Mouse (Mus musculus) kidney, postnatal 0 days (tissue): ENCODE results near the gene Abcc10. TPM values are rescaled to one million over a fixed set of nuclear protein-coding genes. Genes with fewer than 3 reads are reported as not detected.

Source experiments
- ATAC-seq: fragments of 200-750 bp; cut with Nextera tagmentation; replicated peaks from 2 replicates; pipeline ENCODE4 v1.8.0; 2017; ENCODE audit warnings: low read depth, moderate number of reproducible peaks, moderate TSS enrichment, moderate library complexity; ENCODE audit not compliant: low FRiP score
- DNase-seq: peaks from one replicate; pipeline ENCODE4 v3.0.0-alpha.2; 2016; ENCODE audit warnings: low spot score
- H3K27ac ChIP-seq: fragments of 300-500 bp; sonication (generic); 2 replicates; pipeline ENCODE4 v1.5.1; 2014; ENCODE audit warnings: mild to moderate bottlenecking
- H3K27me3 ChIP-seq: fragments of 300-500 bp; sonication (generic); 2 replicates; pipeline ENCODE4 v1.6.1; 2014; ENCODE audit warnings: low read length, mixed read lengths; ENCODE audit not compliant: insufficient read depth
- H3K36me3 ChIP-seq: fragments of 300-500 bp; sonication (generic); 2 replicates; pipeline ENCODE4 v1.6.1; 2014; ENCODE audit warnings: low read length, mixed read lengths; ENCODE audit not compliant: insufficient read depth
- H3K4me1 ChIP-seq: fragments of 300-500 bp; sonication (generic); replicated peaks from 2 replicates; pipeline ENCODE4 v1.6.1; 2014; ENCODE audit warnings: antibody characterized with exemption, low read length, mixed read lengths; ENCODE audit not compliant: insufficient read depth
- H3K4me2 ChIP-seq: fragments of 300-500 bp; sonication (generic); 2 replicates; pipeline ENCODE4 v1.6.1; 2014; ENCODE audit warnings: mild to moderate bottlenecking, low read length, moderate library complexity, mixed read lengths
- H3K4me3 ChIP-seq: fragments of 300-500 bp; sonication (generic); replicated peaks from 2 replicates; pipeline ENCODE4 v1.5.1; 2014; ENCODE audit warnings: low read depth, low read length
- H3K9ac ChIP-seq: fragments of 300-500 bp; sonication (generic); 2 replicates; pipeline ENCODE4 v1.6.1; 2014; ENCODE audit warnings: low read depth, low read length
- H3K9me3 ChIP-seq: fragments of 300-500 bp; sonication (generic); replicated peaks from 2 replicates; pipeline ENCODE4 v1.6.1; 2016; ENCODE audit warnings: low read length, inconsistent platforms, mixed read lengths
- CTCF ChIP-seq: IDR thresholded peaks from 2 replicates; pipeline ENCODE4 v1.5.1; 2016; ENCODE audit warnings: antibody characterized with exemption, low read depth, mild to moderate bottlenecking, moderate library complexity
- WGBS: fragments of 180-500 bp; shearing (Covaris S2); extraction: QIAGEN DNeasy Blood & Tissue Kit; methylation state at CpG from one replicate; pipeline ENCODE4 v1.1.7; 2014; 5-methylcytosine and 5-hydroxymethylcytosine counted together
- polyA plus RNA-seq: library from polyadenylated mRNA; unstranded; fragments of >200 nt; fragmentation: Nextera tagmentation; extraction: Ambion mirVana; gene quantifications from 2 replicates; pipeline ENCODE4 v1.2.1, GENCODE M21; 2015

Gene Abcc10
- polyA plus RNA-seq, 1 experiment from 2014 or later = 5.4 TPM

- H3K9me3 ChIP-seq = no peaks in the 10 kb centered on the region
- H3K27ac ChIP-seq = peak within 1 kb of the TSS; percentile 90
- TF ChIP-seq CTCF = no peak
- DNase-seq (peak; percentile 93), ATAC-seq (peak; percentile 96)
- peak within 1 kb of the TSS; percentile 61 for H3K4me3 ChIP-seq
- H3K9ac ChIP-seq = peak within 1 kb of the TSS; percentile 83
- H3K4me2 ChIP-seq = peak within 1 kb of the TSS; percentile 95
- H3K4me1 ChIP-seq = peaks cover 9% of the 10 kb centered on the region; the same call in 1 of the 2 replicates
- H3K36me3 ChIP-seq = 0 out of 2 replicates have a peak, but pooled peaks cover 4% of the 10 kb centered on the region
- under 1% methylated on average over 37 of the region's 37 CpGs for WGBS
- no peaks in the 10 kb centered on the region for H3K27me3 ChIP-seq
These were observed 45.5 kb downstream of the Abcc10 start, which contains the start of gene Tjap1 for GRCm38 (mm10) chr17:46282483-46283123. Gene Tjap1 (minus strand): TSS chr17:46283026.

DNA sequence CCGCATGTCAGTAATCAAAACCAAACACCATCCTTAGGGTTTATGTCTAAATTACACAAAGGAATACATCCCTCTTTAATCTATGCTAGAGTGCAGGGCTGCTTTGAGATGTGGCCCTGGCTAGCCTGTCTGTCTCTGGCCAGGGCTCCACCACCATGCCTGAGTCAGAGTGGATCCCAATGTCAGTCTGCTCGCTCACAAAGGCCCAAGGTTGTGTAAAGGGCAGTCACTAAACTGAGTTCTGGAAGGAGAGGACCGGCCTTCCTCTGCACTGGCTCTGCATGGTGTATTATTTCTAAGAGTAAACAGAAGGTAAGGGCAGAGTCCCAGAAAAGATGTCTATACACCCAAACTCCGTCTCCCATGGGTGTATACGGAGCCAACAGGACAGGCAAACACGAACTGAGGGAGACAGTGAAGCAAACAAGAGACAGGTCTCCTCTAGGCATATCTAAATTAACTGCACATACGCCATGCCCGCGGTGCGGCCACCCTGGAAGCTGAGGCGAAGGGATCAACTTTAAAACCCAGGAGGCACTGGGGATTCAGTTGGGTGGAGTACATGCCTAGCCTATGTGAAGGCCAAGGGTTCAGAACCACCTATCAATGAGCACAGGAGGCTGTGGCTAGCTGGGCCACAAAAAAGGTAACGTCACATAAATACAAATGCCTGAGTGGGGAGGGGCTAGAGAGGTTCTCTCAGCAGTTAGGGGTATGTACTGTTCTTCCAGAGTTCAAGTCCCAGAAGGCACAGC lies 50.0 kb downstream of the Abcc10 start:
- Histone ChIP-seq H3K36me3 (0 out of 2 replicates have a peak, but pooled peaks cover 4% of the 10 kb centered on the region), H3K27ac (no peak overlapping the region), H3K4me3 (no peak overlapping the region), H3K9ac (no peak overlapping the region), H3K9me3 (no peaks in the 10 kb centered on the region), H3K4me2 (no peak overlapping the region), H3K4me1 (peaks cover 9% of the 10 kb centered on the region; the same call in 1 of the 2 replicates), H3K27me3 (no peaks in the 10 kb centered on the region)
- no peak for ATAC-seq
- TF ChIP-seq CTCF = no peak
- no peak for DNase-seq
- 92% methylated on average over 12 of the region's 12 CpGs for WGBS

- WGBS = 71% methylated on average over 4 of the region's 4 CpGs
- H3K4me3 ChIP-seq = no peak overlapping the region
- ATAC-seq (no peak), DNase-seq (no peak)
- peaks cover 9% of the 10 kb centered on the region; the same call in 1 of the 2 replicates for H3K4me1 ChIP-seq
- no peak overlapping the region for H3K27ac ChIP-seq
- H3K9ac ChIP-seq = no peak overlapping the region
- H3K9me3 ChIP-seq = no peaks in the 10 kb centered on the region
- no peak for TF ChIP-seq CTCF
- 0 out of 2 replicates have a peak, but pooled peaks cover 4% of the 10 kb centered on the region for H3K36me3 ChIP-seq
- no peak overlapping the region for H3K4me2 ChIP-seq
- no peaks in the 10 kb centered on the region for H3K27me3 ChIP-seq
These were observed 50.6 kb downstream of the Abcc10 start for GRCm38 (mm10) chr17:46277586-46277985.

GRCm38 (mm10) chr17:46275506-46275905 lies 52.6 kb downstream of the Abcc10 start:
- Histone ChIP-seq H3K9ac (no peak overlapping the region), H3K27ac (no peak overlapping the region), H3K4me2 (no peak overlapping the region), H3K27me3 (no peaks in the 10 kb centered on the region), H3K9me3 (no peaks in the 10 kb centered on the region), H3K4me1 (no peaks in the 10 kb centered on the region), H3K4me3 (no peak overlapping the region), H3K36me3 (peaks cover 15% of the 10 kb centered on the region; the same call in 1 of the 2 replicates)
- DNase-seq (no peak), ATAC-seq (no peak)
- TF ChIP-seq CTCF = no peak
- 91% methylated on average over 10 of the region's 10 CpGs for WGBS

GRCm38 (mm10) chr17:46275034-46275433 lies 53.1 kb downstream of the Abcc10 start:
- no peaks in the 10 kb centered on the region for H3K27me3 ChIP-seq
- whole genome bisulfite sequencing = 82% methylated on average over 6 of the region's 6 CpGs
- ATAC-seq = no peak
- no peak for DNase-seq
- peaks cover 19% of the 10 kb centered on the region for H3K36me3 ChIP-seq
- H3K4me1 ChIP-seq = no peaks in the 10 kb centered on the region
- no peaks in the 10 kb centered on the region for H3K9me3 ChIP-seq
- H3K9ac ChIP-seq = no peak overlapping the region
- no peak overlapping the region for H3K27ac ChIP-seq
- no peak overlapping the region for H3K4me2 ChIP-seq
- TF ChIP-seq CTCF = no peak
- H3K4me3 ChIP-seq = no peak overlapping the region

- 51% methylated on average over 6 of the region's 6 CpGs for WGBS
- H3K4me3 ChIP-seq = no peak overlapping the region
These were observed 53.7 kb downstream of the Abcc10 start for GRCm38 (mm10) chr17:46274465-46274864.

More at GRCm38 (mm10) chr17:46274465-46274864, 53.7 kb downstream of the Abcc10 start:
- no peak for ATAC-seq
- Histone ChIP-seq H3K9ac (no peak overlapping the region), H3K27ac (no peak overlapping the region), H3K4me2 (no peak overlapping the region), H3K27me3 (no peaks in the 10 kb centered on the region), H3K9me3 (no peaks in the 10 kb centered on the region), H3K4me1 (no peaks in the 10 kb centered on the region), H3K36me3 (peaks cover 19% of the 10 kb centered on the region)
- no peak for DNase-seq
- no peak for TF ChIP-seq CTCF
